Mouse (Mus musculus): Measurements from ENCODE around the gene Syngr3. TPM values are rescaled to one million over a fixed set of nuclear protein-coding genes. Genes with fewer than 3 reads are reported as not detected.
"Not testable (repeated sequence)": the region's sequence is repeated elsewhere in the genome, so short reads cannot be mapped to it uniquely, and the experiment has no call there.

The Syngr3 gene
- polyA plus RNA-seq, 1 experiment: 0.58 TPM

DNA sequence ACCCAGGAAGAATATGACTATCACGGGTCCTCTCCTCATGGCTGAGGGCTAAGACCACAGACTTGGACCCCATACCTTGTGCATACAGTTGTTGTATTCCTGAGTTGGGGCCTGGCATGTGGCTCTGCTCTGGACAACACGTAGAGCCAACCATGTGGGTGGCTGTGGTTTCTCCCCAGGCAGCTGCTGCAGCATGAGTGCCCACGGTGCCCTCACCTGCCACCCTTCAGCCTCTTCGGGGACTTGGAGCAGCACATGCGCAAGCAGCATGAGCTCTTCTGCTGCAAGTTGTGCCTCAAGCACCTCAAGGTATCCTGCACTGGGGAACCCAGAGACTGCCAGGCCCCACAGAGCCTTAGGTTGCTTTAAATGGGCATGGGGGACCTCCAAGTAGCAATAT lies 12.9 kb downstream of the Syngr3 start:
- DNase-seq (ENCODE audit: low spot score): no peak

DNA sequence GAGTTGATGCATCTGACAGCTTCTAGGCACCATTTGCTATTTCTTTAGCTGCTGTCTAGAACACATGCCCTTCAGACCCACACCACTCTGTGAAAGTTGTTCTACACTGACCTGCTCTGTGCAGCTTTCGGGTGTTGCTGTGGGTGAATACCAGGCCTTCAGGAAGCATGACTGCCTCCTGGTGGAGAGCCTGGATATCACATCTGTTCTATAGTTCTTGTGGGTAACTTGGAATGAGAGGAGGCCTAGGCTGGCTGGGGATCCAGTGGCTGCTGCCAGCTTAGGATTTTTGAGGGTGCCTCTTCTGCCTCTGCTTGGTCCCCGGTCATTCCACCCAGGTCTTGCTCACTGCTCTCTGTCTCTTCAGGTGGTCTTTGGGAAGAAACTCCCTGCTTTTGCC lies 13.6 kb downstream of the Syngr3 start:
- no peak for DNase-seq (ENCODE audit: low spot score)

GRCm38 (mm10) chr17:24674277-24674676 lies 15.5 kb downstream of the Syngr3 start:
- no peak for DNase-seq (ENCODE audit: low spot score)

GRCm38 (mm10) chr17:24672141-24672540 lies 17.6 kb downstream of the Syngr3 start:
- DNase-seq (ENCODE audit: low spot score): no peak

GRCm38 (mm10) chr17:24671346-24671745 lies 18.4 kb downstream of the Syngr3 start:
- DNase-seq (ENCODE audit: low spot score): no peak

GRCm38 (mm10) chr17:24670246-24670844 lies 19.4 kb downstream of the Syngr3 start:
- no peak for DNase-seq (ENCODE audit: low spot score)

GRCm38 (mm10) chr17:24669545-24670245 lies 20.1 kb downstream of the Syngr3 start, which contains the start of gene Zfp598:
Gene Zfp598 (plus strand): TSS chr17:24669687.
- peak; percentile 90 for DNase-seq (ENCODE audit: low spot score)

DNA sequence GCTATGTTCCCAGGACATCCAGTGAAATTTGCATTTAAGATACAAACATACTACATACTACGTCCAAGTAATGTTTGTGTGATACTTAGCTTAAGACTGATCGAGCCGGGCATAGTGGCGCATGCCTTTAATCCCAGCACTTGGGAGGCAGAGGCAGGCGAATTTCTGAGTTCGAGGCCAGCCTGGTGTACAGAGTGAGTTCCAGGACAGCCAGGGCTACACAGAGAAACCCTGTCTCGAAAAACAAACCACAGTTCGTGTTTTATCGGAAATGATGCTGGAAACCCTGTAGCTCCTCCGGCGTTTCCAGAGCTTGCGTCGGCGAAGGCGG lies 20.6 kb downstream of the Syngr3 start:
- DNase-seq (ENCODE audit: low spot score): not testable (repeated sequence)

DNA sequence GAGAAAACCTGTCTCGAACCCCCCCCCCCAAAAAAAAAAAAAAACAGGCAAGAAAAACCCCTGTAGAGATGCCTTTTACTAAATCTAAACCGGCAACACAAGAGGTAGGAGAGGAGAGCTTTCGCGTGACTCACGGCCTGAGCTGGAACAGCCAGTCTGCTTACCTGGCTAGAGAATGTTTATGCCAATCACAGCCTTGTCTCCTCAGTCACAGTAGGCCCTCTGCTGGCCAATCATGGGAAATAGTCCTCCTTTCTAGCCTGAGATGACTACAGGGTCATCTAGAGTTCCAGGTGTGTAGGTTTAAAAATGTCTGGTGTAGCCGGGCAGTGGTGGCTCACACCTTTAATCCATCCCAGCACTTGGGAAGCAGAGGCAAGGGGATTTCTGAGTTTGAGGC lies 22.3 kb downstream of the Syngr3 start:
- DNase-seq (ENCODE audit: low spot score): peak; percentile 30

- not testable (repeated sequence) for DNase-seq (ENCODE audit: low spot score)
These were observed 22.7 kb downstream of the Syngr3 start for GRCm38 (mm10) chr17:24667011-24667410.

DNA sequence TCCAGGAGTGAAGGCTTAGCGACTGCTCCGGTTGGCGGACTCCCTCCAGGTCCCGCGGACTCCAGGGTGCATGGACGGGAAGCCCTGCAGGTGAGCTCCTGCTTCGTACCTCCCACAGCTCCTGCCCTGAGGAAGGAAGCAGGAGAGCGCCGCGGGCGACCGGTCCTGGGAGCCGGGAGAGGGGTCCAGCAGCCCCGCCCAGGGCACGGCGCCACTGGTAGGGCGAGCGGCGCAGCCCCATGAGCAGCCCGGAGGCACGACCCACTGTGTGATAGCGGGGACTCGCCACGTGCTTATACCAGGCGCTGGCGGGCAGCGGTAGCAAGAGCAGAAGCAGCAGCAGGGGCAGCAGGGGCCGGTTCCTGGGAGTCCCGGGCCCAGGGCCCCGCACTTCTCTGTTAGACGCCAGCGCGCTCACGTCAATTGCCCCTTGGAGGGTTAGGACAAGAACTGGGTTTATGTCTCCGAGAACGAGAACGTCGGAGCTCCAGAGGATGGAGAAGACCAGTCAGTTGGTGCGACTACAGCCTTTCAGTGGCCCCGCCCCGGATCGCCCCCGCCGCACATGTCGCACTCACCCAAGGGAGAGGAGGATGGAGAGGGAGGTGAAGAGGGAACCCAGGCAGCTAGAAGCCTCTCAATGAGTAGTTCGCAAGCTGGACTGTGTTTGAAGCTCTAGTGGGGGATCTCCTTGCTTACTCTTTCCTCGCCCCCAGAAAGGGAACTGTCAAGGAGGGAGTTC lies 31.6 kb downstream of the Syngr3 start, which contains the start of gene Npw:
TSS of gene Npw (minus strand) at position 441 of the 742 bp plus-strand sequence.
- no peak for DNase-seq (ENCODE audit: low spot score)

GRCm38 (mm10) chr17:24654969-24655368 lies 34.8 kb downstream of the Syngr3 start:
- no peak for DNase-seq (ENCODE audit: low spot score)

DNA sequence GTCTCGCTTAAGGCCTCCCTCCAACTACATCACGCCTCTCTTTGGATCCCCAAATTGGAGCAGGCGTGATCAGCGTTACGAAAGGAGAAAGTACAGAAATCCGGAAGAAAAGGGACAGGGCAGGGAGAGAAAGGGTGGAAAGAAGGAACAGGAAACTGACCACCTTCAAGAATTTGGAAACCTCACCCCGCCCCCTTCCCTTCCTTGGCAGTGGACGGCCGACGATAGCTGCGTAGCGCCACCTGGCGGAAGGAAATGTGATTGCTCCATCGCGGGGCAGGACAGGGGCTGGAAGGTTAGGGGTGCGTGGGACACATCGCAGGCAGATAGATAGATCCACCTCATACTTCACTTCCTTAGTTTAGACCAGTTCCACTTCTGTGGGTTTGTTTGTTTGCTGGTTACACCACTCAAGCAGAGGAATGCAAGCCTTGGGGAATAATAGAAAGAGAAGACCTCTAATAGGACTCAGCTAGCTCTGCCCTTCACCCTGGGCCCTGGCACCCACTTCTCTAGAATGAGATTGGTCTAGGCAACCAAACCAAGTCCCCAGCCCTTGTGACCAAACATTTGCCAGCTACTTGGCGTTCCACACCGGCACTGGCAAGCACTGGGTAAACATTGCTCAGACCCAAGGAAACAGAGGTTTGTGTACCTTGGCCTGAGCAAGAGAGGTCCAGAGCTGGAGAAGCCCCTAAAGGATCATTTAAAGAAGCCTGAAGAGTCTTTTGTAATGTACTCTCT lies 35.6 kb downstream of the Syngr3 start:
- no peak for DNase-seq (ENCODE audit: low spot score)

DNA sequence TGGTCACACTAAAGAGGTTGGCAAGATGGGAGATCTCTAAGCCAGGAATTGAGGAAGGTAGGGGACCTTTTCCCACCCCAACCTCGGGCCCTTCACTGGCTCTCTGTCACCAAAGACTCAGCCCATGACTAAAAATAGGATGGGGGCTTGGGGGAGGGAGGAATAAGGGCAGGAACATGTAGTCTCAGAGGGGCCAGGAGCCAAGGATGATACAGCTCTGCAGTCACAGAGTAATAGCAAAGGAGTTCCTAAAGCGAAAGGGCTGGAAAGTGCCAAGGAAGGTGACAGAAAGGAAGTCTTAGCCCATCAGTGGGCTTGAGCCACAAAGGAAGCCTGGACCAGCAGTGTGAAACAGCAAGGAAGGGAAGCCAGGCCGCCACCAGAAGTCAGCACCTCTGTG lies 37.9 kb downstream of the Syngr3 start:
- DNase-seq (ENCODE audit: low spot score): no peak

DNA sequence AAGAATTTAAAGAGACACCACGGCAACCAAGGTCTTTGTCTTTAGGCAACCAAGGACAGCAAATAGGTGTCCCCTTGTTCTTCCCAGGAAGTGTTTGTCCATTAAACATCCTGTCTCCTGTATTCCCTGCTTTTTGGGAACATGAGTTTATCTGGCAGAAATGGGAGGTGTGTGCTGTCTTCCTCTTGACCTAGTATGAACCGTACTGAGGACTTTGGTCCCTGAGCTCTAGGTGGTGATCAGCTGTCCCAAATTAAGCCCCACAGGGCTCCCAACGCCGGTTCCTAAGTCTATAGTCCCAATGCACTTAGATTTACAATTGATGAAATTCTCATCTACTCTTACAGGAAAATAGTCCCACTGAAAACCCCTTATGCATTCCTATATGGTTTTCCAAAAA lies 39.0 kb downstream of the Syngr3 start:
- DNase-seq (ENCODE audit: low spot score): no peak

DNA sequence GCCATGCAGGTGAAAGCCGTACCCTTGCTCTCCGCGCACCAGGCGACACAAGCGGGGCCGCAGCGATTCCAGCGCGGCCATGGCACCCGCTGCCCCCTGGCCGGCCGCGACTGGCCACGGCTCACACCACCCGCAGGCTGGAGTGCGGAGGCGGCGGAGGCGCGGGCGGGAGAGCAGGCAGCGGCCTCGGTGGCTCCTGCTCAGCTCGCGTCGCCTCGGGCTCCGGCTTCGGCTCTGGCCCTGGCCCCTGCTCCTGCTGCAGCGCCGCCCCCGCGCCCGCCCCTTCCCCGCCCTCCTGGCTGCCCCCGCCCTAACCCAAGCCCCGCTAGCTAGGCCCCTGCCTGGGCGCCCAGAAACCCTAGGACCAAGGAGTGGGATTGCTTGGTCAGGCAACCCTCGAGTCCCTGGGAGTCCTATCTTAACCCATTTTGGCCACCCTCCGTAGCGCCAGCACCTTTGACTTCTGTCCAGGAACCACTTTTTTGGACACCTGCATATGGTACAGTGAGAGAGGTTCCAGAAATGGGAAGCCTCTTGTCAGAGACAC lies 39.6 kb downstream of the Syngr3 start, which contains the start of gene Slc9a3r2:
TSS of gene Slc9a3r2 (minus strand) at position 258 of the 547 bp plus-strand sequence.
- DNase-seq (ENCODE audit: low spot score): peak; percentile 57

DNA sequence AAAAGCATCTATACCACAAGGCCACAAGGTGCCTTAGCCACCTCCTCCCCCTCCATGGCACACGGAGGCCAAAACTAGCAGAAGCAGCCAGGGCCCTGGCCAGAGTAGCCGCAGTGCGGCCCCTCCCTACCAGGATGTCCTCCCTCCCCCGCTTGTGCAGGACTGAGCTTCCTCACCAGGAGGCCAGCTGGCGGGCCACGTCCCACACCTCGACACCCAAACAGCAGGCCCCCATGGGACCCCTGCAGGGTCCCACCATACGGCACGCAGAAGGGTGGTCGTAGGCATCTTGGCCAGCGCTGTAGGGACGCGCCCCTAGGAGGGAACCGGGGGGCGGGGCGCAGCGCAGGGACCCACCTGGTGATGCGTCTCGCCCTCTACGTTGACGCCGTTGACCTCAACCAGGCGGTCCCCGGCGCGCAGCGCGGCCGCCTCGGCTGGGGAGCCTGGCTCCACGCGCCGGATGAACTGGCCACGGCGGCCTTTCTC lies 40.1 kb downstream of the Syngr3 start:
- DNase-seq (ENCODE audit: low spot score): no peak

DNA sequence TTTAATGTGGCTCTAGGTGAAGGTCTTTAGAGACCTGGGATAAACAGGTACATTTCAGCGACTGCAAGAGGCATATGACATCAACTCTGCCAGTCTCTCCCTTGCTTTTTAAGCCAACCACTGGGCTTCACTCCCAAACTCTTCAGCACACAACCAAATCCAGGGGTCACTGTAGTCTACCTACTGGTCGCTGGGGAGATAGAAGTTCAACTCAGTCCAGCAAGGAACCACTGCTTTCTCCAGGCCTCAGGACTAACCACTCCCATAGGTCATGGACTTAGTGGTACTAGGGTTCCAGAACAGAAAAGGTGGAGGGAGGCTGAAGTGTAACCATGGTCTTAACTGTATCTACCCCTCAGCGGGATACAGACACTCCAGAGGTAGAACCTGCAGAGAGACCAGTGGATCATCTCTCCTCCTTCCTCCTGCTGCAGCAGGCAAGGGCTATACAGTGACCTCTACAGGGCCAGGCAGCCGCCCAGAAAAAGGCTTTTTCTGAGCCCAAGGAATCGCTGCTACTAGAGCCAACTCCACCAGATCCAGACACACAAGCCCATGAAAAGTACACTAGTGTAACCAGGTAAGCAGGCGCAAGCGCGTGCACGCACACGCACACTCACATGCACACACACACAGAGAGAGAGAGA lies 40.9 kb downstream of the Syngr3 start:
- DNase-seq (ENCODE audit: low spot score): no peak

DNA sequence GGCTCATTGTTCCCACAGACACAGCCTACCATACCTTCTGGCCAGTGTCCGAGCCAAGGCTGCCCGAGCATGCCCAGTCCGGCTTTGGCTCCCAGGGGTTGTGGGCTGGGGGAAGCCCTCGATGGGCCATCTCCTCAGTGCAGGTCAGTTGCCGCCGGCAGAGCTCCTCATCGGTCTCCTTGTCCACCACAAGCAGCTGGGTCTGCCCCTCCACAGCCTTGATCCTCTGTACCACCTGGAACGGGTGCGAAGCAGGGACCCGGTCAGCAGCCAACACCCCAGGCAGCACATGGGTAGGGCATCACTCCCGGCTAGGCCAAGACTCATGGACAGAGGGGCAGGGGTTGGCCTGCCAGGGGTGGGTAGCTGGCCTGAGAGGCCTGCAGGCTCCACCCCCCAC lies 42.3 kb downstream of the Syngr3 start:
- no peak for DNase-seq (ENCODE audit: low spot score)

DNA sequence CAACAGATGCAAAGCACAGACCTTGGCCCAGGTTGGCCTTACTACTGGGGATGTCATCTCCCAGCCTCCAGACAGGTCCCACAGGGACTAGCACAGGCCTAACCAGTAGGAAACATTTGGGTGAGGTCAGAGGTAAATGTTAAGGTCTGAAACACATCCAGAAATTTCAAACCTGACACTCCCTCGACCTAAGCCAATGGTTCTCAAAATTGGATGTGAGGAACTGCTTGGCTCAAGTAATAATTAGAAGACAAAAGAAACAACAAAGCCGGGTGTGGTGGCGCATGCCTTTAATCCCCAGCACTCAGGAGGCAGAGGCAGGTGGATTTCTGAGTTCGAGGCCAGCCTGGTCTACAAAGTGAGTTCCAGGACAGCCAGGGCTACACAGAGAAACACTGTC lies 43.4 kb downstream of the Syngr3 start:
- no peak for DNase-seq (ENCODE audit: low spot score)

- DNase-seq (ENCODE audit: low spot score): no peak
These were observed 43.8 kb downstream of the Syngr3 start for GRCm38 (mm10) chr17:24645916-24646315.
